Mouse (Mus musculus): ENCODE results near the gene Arrdc5.

Gene Arrdc5

GRCm38 (mm10) chr17:56291826-56292475 lies 8.1 kb downstream of the Arrdc5 start:
- CTCF ChIA-PET = interaction anchor here (0.6 to 5.4 kb wide), 34 partner anchors 9 to 267 kb away, joined by 3 to 24 read pairs (median 5); partner anchors contain the start of genes Arrdc5 (in 2 of the 4), Kdm4b (in 2 of the 4), Uhrf1 (in 2 of the 4) and Fem1a (in 1 of the 4)
- POLR2A ChIA-PET = interaction anchor here (0.6 to 64.8 kb wide), 40 partner anchors 7 to 956 kb away, joined by 3 to 2494 read pairs (median 4); partner anchors contain the start of genes Uhrf1 (in 4 of the 4), Arrdc5 (in 3 of the 4), Chaf1a (in 2 of the 4) and Kdm4b (in 2 of the 4)

- POLR2A ChIA-PET = interaction anchor here (0.5 to 64.8 kb wide), 57 partner anchors 7 to 957 kb away, joined by 3 to 2494 read pairs (median 5); partner anchors contain the start of genes Uhrf1 (in 4 of the 4), Arrdc5 (in 3 of the 4), Ticam1 (in 3 of the 4) and Dpp9 (in 2 of the 4)
- CTCF ChIA-PET = interaction anchor here (0.6 to 5.4 kb wide), 47 partner anchors 9 to 267 kb away, joined by 3 to 24 read pairs (median 5); partner anchors contain the start of genes Arrdc5 (in 3 of the 4), Uhrf1 (in 3 of the 4), Kdm4b (in 2 of the 4) and Fem1a (in 1 of the 4)
Measured at GRCm38 (mm10) chr17:56291171-56291511, 8.9 kb downstream of the Arrdc5 start.

GRCm38 (mm10) chr17:56290388-56291170 lies 9.5 kb downstream of the Arrdc5 start:
- ChIA-PET POLR2A (interaction anchor here (0.5 to 64.8 kb wide), 90 partner anchors 6 to 741 kb away, joined by 3 to 2494 read pairs (median 4); partner anchors contain the start of genes Ticam1 (in 4 of the 4), Uhrf1 (in 4 of the 4), Arrdc5 (in 3 of the 4) and Kdm4b (in 3 of the 4)), CTCF (interaction anchor here (0.6 to 5.4 kb wide), 46 partner anchors 9 to 268 kb away, joined by 3 to 24 read pairs (median 4); partner anchors contain the start of genes Arrdc5 (in 3 of the 4), Uhrf1 (in 3 of the 4), Fem1a (in 1 of the 4) and Kdm4b (in 1 of the 4))

- ChIA-PET CTCF (interaction anchor here in 2 of 4 experiments (0.8 to 5.4 kb wide), 12 partner anchors 8 to 468 kb away, joined by 3 to 24 read pairs (median 4); partner anchors contain the start of genes Fem1a (in 1 of the 2), Nrtn (in 1 of the 2) and Uhrf1 (in 1 of the 2)), POLR2A (interaction anchor here (0.5 to 64.8 kb wide), 82 partner anchors 5 to 958 kb away, joined by 3 to 2494 read pairs (median 4); partner anchors contain the start of genes Ticam1 (in 4 of the 4), Uhrf1 (in 4 of the 4), Arrdc5 (in 3 of the 4) and Dpp9 (in 3 of the 4))
Measured at GRCm38 (mm10) chr17:56289371-56290331, 10.4 kb downstream of the Arrdc5 start.

GRCm38 (mm10) chr17:56288866-56289265 lies 11.2 kb downstream of the Arrdc5 start:
- POLR2A ChIA-PET = interaction anchor here (0.5 to 64.8 kb wide), 49 partner anchors 4 to 959 kb away, joined by 3 to 2494 read pairs (median 6); partner anchors contain the start of genes Ticam1 (in 4 of the 4), Uhrf1 (in 4 of the 4), Arrdc5 (in 3 of the 4) and Kdm4b (in 3 of the 4)

GRCm38 (mm10) chr17:56287830-56288229 lies 12.3 kb downstream of the Arrdc5 start:
- CTCF ChIA-PET = interaction anchor here in 2 of 4 experiments (0.6 to 1.4 kb wide), 9 partner anchors 11 to 34 kb away, joined by 3 to 8 read pairs (median 4); partner anchors contain the start of gene Arrdc5 (in 1 of the 2)

More at GRCm38 (mm10) chr17:56288866-56289265, 11.2 kb downstream of the Arrdc5 start:
- CTCF ChIA-PET = interaction anchor here in 2 of 4 experiments (0.8 to 5.4 kb wide), 8 partner anchors 10 to 469 kb away, joined by 3 to 24 read pairs (median 4); partner anchors contain the start of genes Fem1a (in 1 of the 2) and Nrtn (in 1 of the 2)

GRCm38 (mm10) chr17:56285995-56286394 lies 14.1 kb downstream of the Arrdc5 start:
- ChIA-PET POLR2A (interaction anchor here in 3 of 4 experiments (0.6 to 64.8 kb wide), 11 partner anchors 1 to 60 kb away, joined by 3 to 2494 read pairs (median 8); partner anchors contain the start of genes Arrdc5 (in 3 of the 3), Fem1a (in 2 of the 3), Kdm4b (in 2 of the 3) and Ticam1 (in 2 of the 3)), CTCF (interaction anchor here in 1 of 4 experiments (1.0 to 1.1 kb wide), 2 partner anchors 21 to 250 kb away, joined by 3 to 4 read pairs; partner anchors contain the start of gene Sh3gl1)

More at GRCm38 (mm10) chr17:56287830-56288229, 12.3 kb downstream of the Arrdc5 start:
- POLR2A ChIA-PET = interaction anchor here (0.5 to 64.8 kb wide), 53 partner anchors 3 to 709 kb away, joined by 3 to 2494 read pairs (median 5); partner anchors contain the start of genes Arrdc5 (in 3 of the 4), Kdm4b (in 3 of the 4), Ticam1 (in 3 of the 4) and Uhrf1 (in 3 of the 4)

- POLR2A ChIA-PET = interaction anchor here (0.6 to 64.8 kb wide), 10 partner anchors 1 to 391 kb away, joined by 3 to 2494 read pairs (median 8); partner anchors contain the start of genes Kdm4b (in 3 of the 4), Arrdc5 (in 2 of the 4), Plin3 (in 2 of the 4) and Uhrf1 (in 2 of the 4)
- CTCF ChIA-PET = interaction anchor here in 3 of 4 experiments (0.7 to 1.5 kb wide), 4 partner anchors 19 kb away, joined by 3 to 4 read pairs (median 3); no protein-coding TSS in a partner anchor
Measured at GRCm38 (mm10) chr17:56283316-56283715, 16.8 kb downstream of the Arrdc5 start.

GRCm38 (mm10) chr17:56282802-56283201 lies 17.3 kb downstream of the Arrdc5 start:
- CTCF ChIA-PET = interaction anchor here in 3 of 4 experiments (0.5 to 1.5 kb wide), 4 partner anchors 18 to 50 kb away, joined by 3 to 4 read pairs (median 3); no protein-coding TSS in a partner anchor
- POLR2A ChIA-PET = interaction anchor here in 3 of 4 experiments (0.8 to 64.8 kb wide), 9 partner anchors 2 to 246 kb away, joined by 3 to 2494 read pairs (median 12); partner anchors contain the start of genes Kdm4b (in 3 of the 3), Arrdc5 (in 2 of the 3), Plin3 (in 2 of the 3) and Uhrf1 (in 2 of the 3)

- CTCF ChIA-PET = interaction anchor here (0.8 to 2.2 kb wide), 7 partner anchors 9 to 52 kb away, joined by 3 to 11 read pairs (median 3); no protein-coding TSS in a partner anchor
- POLR2A ChIA-PET = interaction anchor here in 3 of 4 experiments (0.5 to 64.8 kb wide), 11 partner anchors 3 to 383 kb away, joined by 3 to 2494 read pairs (median 11); partner anchors contain the start of genes Arrdc5 (in 2 of the 3), Kdm4b (in 2 of the 3), Plin3 (in 2 of the 3) and Uhrf1 (in 2 of the 3)
Measured at GRCm38 (mm10) chr17:56281193-56281592, 18.9 kb downstream of the Arrdc5 start.

- CTCF ChIA-PET = interaction anchor here in 2 of 4 experiments (0.7 to 2.0 kb wide), 3 partner anchors 15 to 191 kb away, joined by 3 to 9 read pairs (median 3); no protein-coding TSS in a partner anchor
Measured at GRCm38 (mm10) chr17:56279481-56280155, 20.5 kb downstream of the Arrdc5 start.

GRCm38 (mm10) chr17:56278340-56278739 lies 21.7 kb downstream of the Arrdc5 start:
- CTCF ChIA-PET = interaction anchor here in 1 of 4 experiments (0.7 to 2.0 kb wide), 4 partner anchors 14 to 141 kb away, joined by 3 to 9 read pairs (median 4); no protein-coding TSS in a partner anchor
- POLR2A ChIA-PET = interaction anchor here in 3 of 4 experiments (0.6 to 64.8 kb wide), 11 partner anchors 6 to 199 kb away, joined by 3 to 2494 read pairs (median 4); partner anchors contain the start of genes Kdm4b (in 3 of the 3), Arrdc5 (in 2 of the 3), Plin3 (in 2 of the 3) and Uhrf1 (in 2 of the 3)

More at GRCm38 (mm10) chr17:56279481-56280155, 20.5 kb downstream of the Arrdc5 start:
- POLR2A ChIA-PET = interaction anchor here in 3 of 4 experiments (0.6 to 64.8 kb wide), 10 partner anchors 5 to 457 kb away, joined by 3 to 2494 read pairs (median 10); partner anchors contain the start of genes Arrdc5 (in 2 of the 3), Kdm4b (in 2 of the 3), Plin3 (in 2 of the 3) and Uhrf1 (in 2 of the 3)

- POLR2A ChIA-PET = interaction anchor here (0.7 to 64.8 kb wide), 17 partner anchors 7 to 556 kb away, joined by 3 to 2494 read pairs (median 5); partner anchors contain the start of genes Arrdc5 (in 2 of the 4), Kdm4b (in 2 of the 4), Plin3 (in 2 of the 4) and Fem1a (in 1 of the 4)
- CTCF ChIA-PET = interaction anchor here in 2 of 4 experiments (1.0 to 1.5 kb wide), 5 partner anchors 55 to 269 kb away, joined by 3 to 7 read pairs (median 4); no protein-coding TSS in a partner anchor
Measured at GRCm38 (mm10) chr17:56277567-56277893, 22.6 kb downstream of the Arrdc5 start.
